Mouse (Mus musculus): ENCODE measurements at regions not wholly inside any gene's neighbourhood (a gene's known extent, or its start where the extent isn't known, plus 50 kb on each side); places are given as distances from the start of the nearest gene placed in this dataset.
A peak's percentile ranks its signal among the peaks of the same experiment; 100 is the strongest.

- H3K27ac ChIP-seq: no peak overlapping the region
- no peak overlapping the region for H3K4me3 ChIP-seq
- H3K9me3 ChIP-seq: no peaks in the 10 kb centered on the region
- no peaks in the 10 kb centered on the region for H3K4me1 ChIP-seq
- H3K27me3 ChIP-seq (ENCODE audit: insufficient read depth, poor library complexity, severe bottlenecking): no peaks in the 10 kb centered on the region
- 85% methylated on average over 3 of the region's 3 CpGs for WGBS
- no peaks in the 10 kb centered on the region for H3K36me3 ChIP-seq
- no peak for DNase-seq (ENCODE audit: low spot score)
These were observed 52.4 kb upstream of the Adcy1 start for GRCm38 (mm10) chr11:7010858-7011257.

- Histone ChIP-seq H3K4me1 (peaks cover 19% of the 10 kb centered on the region), H3K27me3 (ENCODE audit: insufficient read depth, poor library complexity, severe bottlenecking) (no peaks in the 10 kb centered on the region), H3K27ac (no peak overlapping the region), H3K9me3 (no peaks in the 10 kb centered on the region), H3K4me3 (no peak overlapping the region), H3K36me3 (no peaks in the 10 kb centered on the region)
- peak; percentile 27 for DNase-seq (ENCODE audit: low spot score)
These were observed 64.0 kb upstream of the Adcy1 start for GRCm38 (mm10) chr11:6999329-6999728.

- 72% methylated on average over 1 of the region's 1 CpGs for WGBS
- Histone ChIP-seq H3K4me1 (peaks cover 24% of the 10 kb centered on the region), H3K4me3 (no peak overlapping the region), H3K27ac (no peak overlapping the region), H3K27me3 (ENCODE audit: insufficient read depth, poor library complexity, severe bottlenecking) (no peaks in the 10 kb centered on the region), H3K9me3 (no peaks in the 10 kb centered on the region), H3K36me3 (no peaks in the 10 kb centered on the region)
- DNase-seq (ENCODE audit: low spot score): peak; percentile 28
These were observed 64.5 kb upstream of the Adcy1 start for GRCm38 (mm10) chr11:6998810-6999209.

- 48% methylated on average over 6 of the region's 6 CpGs for whole genome bisulfite sequencing
- DNase-seq (ENCODE audit: low spot score): peak; percentile 72
- H3K27ac ChIP-seq: no peak overlapping the region
These were observed 65.8 kb upstream of the Adcy1 start for GRCm38 (mm10) chr11:6997508-6997907.

GRCm38 (mm10) chr11:6993731-6994130, 69.6 kb upstream of the Adcy1 start:
- WGBS: 89% methylated on average over 2 of the region's 2 CpGs

More at GRCm38 (mm10) chr11:6997508-6997907, 65.8 kb upstream of the Adcy1 start:
- Histone ChIP-seq H3K4me3 (no peak overlapping the region), H3K4me1 (peaks cover 24% of the 10 kb centered on the region), H3K36me3 (no peaks in the 10 kb centered on the region), H3K9me3 (no peaks in the 10 kb centered on the region), H3K27me3 (ENCODE audit: insufficient read depth, poor library complexity, severe bottlenecking) (no peaks in the 10 kb centered on the region)

GRCm38 (mm10) chr11:6991626-6992025, 71.7 kb upstream of the Adcy1 start:
- no peaks in the 10 kb centered on the region for H3K27me3 ChIP-seq (ENCODE audit: insufficient read depth, poor library complexity, severe bottlenecking)
- whole genome bisulfite sequencing: 88% methylated on average over 5 of the region's 5 CpGs
- DNase-seq (ENCODE audit: low spot score): peak; percentile 59

More at GRCm38 (mm10) chr11:6993731-6994130, 69.6 kb upstream of the Adcy1 start:
- Histone ChIP-seq H3K27me3 (ENCODE audit: insufficient read depth, poor library complexity, severe bottlenecking) (no peaks in the 10 kb centered on the region), H3K4me3 (no peak overlapping the region), H3K36me3 (no peaks in the 10 kb centered on the region), H3K4me1 (peaks cover 33% of the 10 kb centered on the region), H3K9me3 (no peaks in the 10 kb centered on the region), H3K27ac (no peak overlapping the region)
- DNase-seq (ENCODE audit: low spot score): peak; percentile 22

GRCm38 (mm10) chr11:6990711-6991110, 72.6 kb upstream of the Adcy1 start:
- H3K36me3 ChIP-seq: no peaks in the 10 kb centered on the region
- peak; percentile 61 for DNase-seq (ENCODE audit: low spot score)
- no peaks in the 10 kb centered on the region for H3K27me3 ChIP-seq (ENCODE audit: insufficient read depth, poor library complexity, severe bottlenecking)
- no peak overlapping the region for H3K27ac ChIP-seq
- 61% methylated on average over 3 of the region's 3 CpGs for WGBS
- H3K4me1 ChIP-seq: peaks cover 24% of the 10 kb centered on the region
- H3K9me3 ChIP-seq: no peaks in the 10 kb centered on the region
- H3K4me3 ChIP-seq: no peak overlapping the region

More at GRCm38 (mm10) chr11:6991626-6992025, 71.7 kb upstream of the Adcy1 start:
- Histone ChIP-seq H3K4me1 (peaks cover 24% of the 10 kb centered on the region), H3K9me3 (no peaks in the 10 kb centered on the region), H3K4me3 (no peak overlapping the region), H3K27ac (no peak overlapping the region), H3K36me3 (no peaks in the 10 kb centered on the region)

- Histone ChIP-seq H3K36me3 (no peaks in the 10 kb centered on the region), H3K9me3 (no peaks in the 10 kb centered on the region), H3K4me3 (no peak overlapping the region), H3K27me3 (ENCODE audit: insufficient read depth, poor library complexity, severe bottlenecking) (no peaks in the 10 kb centered on the region), H3K27ac (no peak overlapping the region), H3K4me1 (peaks cover 12% of the 10 kb centered on the region)
- WGBS: 83% methylated on average over 8 of the region's 8 CpGs
- peak; percentile 41 for DNase-seq (ENCODE audit: low spot score)
These were observed 74.1 kb upstream of the Adcy1 start for GRCm38 (mm10) chr11:6988884-6989824.

GRCm38 (mm10) chr11:6987995-6988394, 75.3 kb upstream of the Adcy1 start:
- Histone ChIP-seq H3K4me1 (peaks cover 10% of the 10 kb centered on the region; the same call in 1 of the 2 replicates), H3K27me3 (ENCODE audit: insufficient read depth, poor library complexity, severe bottlenecking) (no peaks in the 10 kb centered on the region), H3K36me3 (no peaks in the 10 kb centered on the region), H3K4me3 (no peak overlapping the region), H3K27ac (no peak overlapping the region), H3K9me3 (no peaks in the 10 kb centered on the region)
- peak; percentile 17 for DNase-seq (ENCODE audit: low spot score)
- 65% methylated on average over 2 of the region's 2 CpGs for WGBS

GRCm38 (mm10) chr11:6987105-6987504, 76.2 kb upstream of the Adcy1 start:
- Histone ChIP-seq H3K4me1 (peaks cover 10% of the 10 kb centered on the region; the same call in 1 of the 2 replicates), H3K36me3 (no peaks in the 10 kb centered on the region), H3K9me3 (no peaks in the 10 kb centered on the region), H3K4me3 (no peak overlapping the region), H3K27me3 (ENCODE audit: insufficient read depth, poor library complexity, severe bottlenecking) (no peaks in the 10 kb centered on the region), H3K27ac (no peak overlapping the region)
- DNase-seq (ENCODE audit: low spot score): no peak
- WGBS: 76% methylated on average over 1 of the region's 1 CpGs

GRCm38 (mm10) chr11:6982076-6982475, 81.2 kb upstream of the Adcy1 start:
- H3K27ac ChIP-seq: no peak overlapping the region
- 90% methylated on average over 7 of the region's 7 CpGs for WGBS
- no peaks in the 10 kb centered on the region for H3K4me1 ChIP-seq
- H3K9me3 ChIP-seq: no peaks in the 10 kb centered on the region
- DNase-seq (ENCODE audit: low spot score): peak; percentile 55
- H3K4me3 ChIP-seq: no peak overlapping the region
- H3K27me3 ChIP-seq (ENCODE audit: insufficient read depth, poor library complexity, severe bottlenecking): no peaks in the 10 kb centered on the region
- H3K36me3 ChIP-seq: no peaks in the 10 kb centered on the region

- Histone ChIP-seq H3K4me3 (no peak overlapping the region), H3K9me3 (no peaks in the 10 kb centered on the region), H3K27ac (no peak overlapping the region), H3K4me1 (no peaks in the 10 kb centered on the region), H3K27me3 (ENCODE audit: insufficient read depth, poor library complexity, severe bottlenecking) (no peaks in the 10 kb centered on the region), H3K36me3 (no peaks in the 10 kb centered on the region)
- DNase-seq (ENCODE audit: low spot score): peak; percentile 58
- 85% methylated on average over 3 of the region's 3 CpGs for WGBS
These were observed 83.6 kb upstream of the Adcy1 start for GRCm38 (mm10) chr11:6979656-6980055.

- H3K4me3 ChIP-seq: no peak overlapping the region
- H3K27ac ChIP-seq: no peak overlapping the region
- WGBS: 79% methylated on average over 1 of the region's 1 CpGs
- no peaks in the 10 kb centered on the region for H3K9me3 ChIP-seq
- H3K4me1 ChIP-seq: no peaks in the 10 kb centered on the region
- H3K27me3 ChIP-seq (ENCODE audit: insufficient read depth, poor library complexity, severe bottlenecking): no peaks in the 10 kb centered on the region
- peak; percentile 9 for DNase-seq (ENCODE audit: low spot score)
- H3K36me3 ChIP-seq: no peaks in the 10 kb centered on the region
These were observed 94.1 kb upstream of the Adcy1 start for GRCm38 (mm10) chr11:6969196-6969595.

All from heart, embryonic 10.5 days (tissue).